Mouse (Mus musculus) T-helper 1 cell (primary cell): ENCODE results near the gene Pcsk7.

ENCODE experiments used
- in situ Hi-C: fragments of 300-600 bp; cut with MboI, MseI; formaldehyde crosslinking; loops from one replicate; pipeline ENCODE4 v1.15.1; 2025; ENCODE audit warnings: high pct_unique_total_duplicates

Pcsk7 gene

DNA sequence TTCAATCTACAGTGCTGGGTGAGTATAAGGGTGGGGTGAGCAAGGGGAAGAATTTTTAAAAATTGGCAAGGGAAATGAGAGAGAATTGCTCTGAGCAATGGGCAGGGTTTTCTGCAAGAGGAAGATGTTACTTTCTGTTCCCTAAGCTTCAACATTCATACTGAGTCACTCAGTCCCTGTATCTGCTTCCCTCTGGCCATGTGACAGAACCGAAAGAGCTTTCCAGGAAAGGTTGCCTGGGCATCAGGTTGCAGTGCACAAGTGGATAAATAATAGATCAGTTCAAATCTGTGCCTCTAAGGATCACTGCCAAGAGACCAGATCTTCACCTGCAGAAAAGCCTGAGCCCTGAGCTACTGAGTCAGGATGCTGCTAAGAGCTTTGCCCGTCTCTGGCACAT lies 55.6 kb downstream of the Pcsk7 start:
- in situ Hi-C loops, result no loop called here

DNA sequence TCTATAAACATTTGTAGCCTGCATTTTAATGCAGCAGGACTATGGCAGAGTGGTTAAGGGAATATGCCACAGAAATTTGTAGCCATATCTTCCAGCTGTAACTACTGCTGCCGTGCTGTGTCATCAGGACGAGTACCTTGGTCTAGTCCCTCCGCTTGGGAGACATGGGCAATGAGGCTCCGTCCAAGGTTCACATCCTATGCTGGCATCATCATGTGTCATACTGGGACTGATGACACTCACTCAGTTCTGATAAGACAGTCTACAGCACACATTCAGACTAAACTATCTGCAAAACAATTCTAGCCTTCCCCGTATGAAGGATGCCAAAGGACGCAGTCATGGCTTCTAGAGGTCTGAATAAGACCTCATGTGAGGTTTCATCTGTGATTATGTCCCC lies 57.3 kb downstream of the Pcsk7 start:
- in situ Hi-C loops, result no loop called here

DNA sequence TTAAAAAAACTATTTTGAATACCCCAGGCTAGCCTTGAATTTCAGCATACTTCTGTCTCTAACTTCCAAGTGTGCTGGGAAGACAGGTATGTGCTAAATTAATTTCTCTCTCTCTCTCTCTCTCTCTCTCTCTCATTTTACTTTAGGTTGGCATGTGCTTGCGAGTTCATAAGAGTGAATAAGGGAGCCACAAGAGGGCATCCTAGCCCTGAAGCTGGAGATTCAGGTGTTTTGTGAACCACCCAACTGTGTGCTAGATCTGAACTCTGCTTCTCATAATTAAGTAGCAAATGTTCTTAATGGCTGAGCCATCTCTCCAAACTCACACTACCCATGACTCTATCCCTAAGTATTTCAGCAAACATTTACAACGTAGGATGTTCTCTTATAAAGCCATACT lies 70.6 kb downstream of the Pcsk7 start:
- in situ Hi-C loops, result no loop called here
